Mouse (Mus musculus) bone marrow, adult 2 months (tissue): ENCODE results near the gene Tssk3. TPM values are rescaled to one million over a fixed set of nuclear protein-coding genes. Genes with fewer than 3 reads are reported as not detected.
A peak's percentile ranks its signal among the peaks of the same experiment; 100 is the strongest.

Experiments used
- H3K27ac ChIP-seq: fragments of 200-500 bp; 2 replicates; pipeline ENCODE4 v1.5.1; 2012; ENCODE audit warnings: low read depth, mild to moderate bottlenecking, control low read depth, inconsistent platforms, low read length; ENCODE audit not compliant: control insufficient read depth, poor library complexity, insufficient read depth
- H3K4me1 ChIP-seq: fragments of 200-500 bp; 2 replicates; pipeline ENCODE4 v1.6.1; 2011; ENCODE audit warnings: low read length; ENCODE audit not compliant: control insufficient read depth, insufficient read depth
- H3K4me3 ChIP-seq: fragments of 200-500 bp; replicated peaks from 2 replicates; pipeline ENCODE3; 2011; ENCODE audit warnings: mild to moderate bottlenecking, low read depth, low read length, control low read depth; ENCODE audit not compliant: control insufficient read depth
- CTCF ChIP-seq: fragments of 200-500 bp; IDR thresholded peaks from 2 replicates; pipeline ENCODE4 v1.5.1; 2011; ENCODE audit warnings: low read length, control low read depth; ENCODE audit not compliant: control insufficient read depth, insufficient read depth
- POLR2A ChIP-seq: fragments of 200-500 bp; IDR thresholded peaks from 2 replicates; pipeline ENCODE4 v1.6.1; 2011; ENCODE audit warnings: low read depth, mild to moderate bottlenecking, control low read depth, low read length, borderline replicate concordance; ENCODE audit not compliant: control insufficient read depth
- WGBS: fragments of 180-500 bp; shearing (Covaris S2); methylation state at CpG from one replicate; pipeline ENCODE4 v1.1.7; 2018; 5-methylcytosine and 5-hydroxymethylcytosine counted together
- polyA plus RNA-seq: library from polyadenylated mRNA; stranded (reverse); fragments of >200 nt; gene quantifications from 2 replicates; pipeline ENCODE4 v1.2.4, GENCODE M21; 2011; ENCODE audit warnings: low replicate concordance; ENCODE audit not compliant: missing spikeins, insufficient read depth, insufficient read length

The Tssk3 gene
- polyA plus RNA-seq, 1 experiment: not detected

DNA sequence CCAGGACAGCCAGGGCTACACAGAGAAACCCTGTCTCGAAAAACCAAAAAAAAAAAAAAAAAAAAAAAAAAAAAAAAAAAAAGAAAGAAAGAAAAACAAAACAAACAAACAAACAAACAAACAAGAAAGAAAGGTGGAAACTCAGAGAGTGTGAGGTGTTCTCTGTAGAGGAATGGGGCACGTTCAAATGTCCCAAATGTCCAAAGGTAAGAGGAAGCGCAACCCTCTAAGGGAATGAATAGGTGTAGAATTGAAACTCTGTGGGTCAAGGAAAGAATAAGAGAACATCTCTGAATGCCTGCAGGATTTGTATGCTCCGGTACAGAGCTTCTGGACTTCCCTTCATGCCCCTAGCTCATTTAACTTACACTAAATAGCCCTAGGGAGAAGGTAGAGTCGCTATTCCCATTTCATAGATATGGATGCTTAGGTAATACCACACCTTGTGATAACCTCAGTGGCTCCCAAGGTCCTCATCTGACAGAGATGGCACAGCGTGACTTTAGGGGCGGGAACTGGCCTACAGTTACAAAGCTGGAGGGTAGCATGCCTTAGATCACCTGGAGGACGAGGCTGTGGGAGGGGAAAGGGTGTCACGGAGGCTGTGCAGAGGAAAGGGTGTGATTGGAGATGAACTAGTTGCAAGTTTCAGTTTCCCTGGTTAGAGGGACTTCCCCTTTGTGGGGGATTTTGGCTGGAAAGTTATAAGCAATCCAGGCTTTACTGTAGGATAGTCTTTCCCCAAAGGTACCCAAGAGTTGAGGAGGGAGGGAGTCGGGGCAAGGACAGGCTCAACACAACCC is 16.8 kb upstream of the Tssk3 start:
- Histone ChIP-seq H3K27ac (no peak overlapping the region), H3K4me3 (no peak overlapping the region), H3K4me1 (peaks cover 5% of the 10 kb centered on the region; the same call in 1 of the 2 replicates)
- WGBS: 46% methylated on average over 9 of the region's 10 CpGs
- TF ChIP-seq CTCF (no peak), POLR2A (no peak)

- WGBS: 88% methylated on average over 3 of the region's 3 CpGs
- H3K4me1 ChIP-seq: peaks cover 1% of the 10 kb centered on the region; the same call in 1 of the 2 replicates
- no peak overlapping the region for H3K4me3 ChIP-seq
Measured at GRCm38 (mm10) chr4:129505511-129505910, 14.7 kb upstream of the Tssk3 start.

GRCm38 (mm10) chr4:129502901-129503444 is 12.2 kb upstream of the Tssk3 start:
- peaks cover 1% of the 10 kb centered on the region; the same call in 1 of the 2 replicates for H3K4me1 ChIP-seq
- no peak overlapping the region for H3K27ac ChIP-seq
- no peak overlapping the region for H3K4me3 ChIP-seq
- TF ChIP-seq CTCF: no peak
- TF ChIP-seq POLR2A: no peak
- WGBS: 37% methylated on average over 11 of the region's 11 CpGs

More at GRCm38 (mm10) chr4:129505511-129505910, 14.7 kb upstream of the Tssk3 start:
- no peak overlapping the region for H3K27ac ChIP-seq
- TF ChIP-seq POLR2A (no peak), CTCF (no peak)

GRCm38 (mm10) chr4:129502327-129502888 is 11.6 kb upstream of the Tssk3 start:
- Histone ChIP-seq H3K4me1 (no peaks in the 10 kb centered on the region; the same call in 1 of the 2 replicates), H3K4me3 (no peak overlapping the region), H3K27ac (no peak overlapping the region)
- TF ChIP-seq POLR2A (no peak), CTCF (no peak)
- 53% methylated on average over 9 of the region's 9 CpGs for WGBS

DNA sequence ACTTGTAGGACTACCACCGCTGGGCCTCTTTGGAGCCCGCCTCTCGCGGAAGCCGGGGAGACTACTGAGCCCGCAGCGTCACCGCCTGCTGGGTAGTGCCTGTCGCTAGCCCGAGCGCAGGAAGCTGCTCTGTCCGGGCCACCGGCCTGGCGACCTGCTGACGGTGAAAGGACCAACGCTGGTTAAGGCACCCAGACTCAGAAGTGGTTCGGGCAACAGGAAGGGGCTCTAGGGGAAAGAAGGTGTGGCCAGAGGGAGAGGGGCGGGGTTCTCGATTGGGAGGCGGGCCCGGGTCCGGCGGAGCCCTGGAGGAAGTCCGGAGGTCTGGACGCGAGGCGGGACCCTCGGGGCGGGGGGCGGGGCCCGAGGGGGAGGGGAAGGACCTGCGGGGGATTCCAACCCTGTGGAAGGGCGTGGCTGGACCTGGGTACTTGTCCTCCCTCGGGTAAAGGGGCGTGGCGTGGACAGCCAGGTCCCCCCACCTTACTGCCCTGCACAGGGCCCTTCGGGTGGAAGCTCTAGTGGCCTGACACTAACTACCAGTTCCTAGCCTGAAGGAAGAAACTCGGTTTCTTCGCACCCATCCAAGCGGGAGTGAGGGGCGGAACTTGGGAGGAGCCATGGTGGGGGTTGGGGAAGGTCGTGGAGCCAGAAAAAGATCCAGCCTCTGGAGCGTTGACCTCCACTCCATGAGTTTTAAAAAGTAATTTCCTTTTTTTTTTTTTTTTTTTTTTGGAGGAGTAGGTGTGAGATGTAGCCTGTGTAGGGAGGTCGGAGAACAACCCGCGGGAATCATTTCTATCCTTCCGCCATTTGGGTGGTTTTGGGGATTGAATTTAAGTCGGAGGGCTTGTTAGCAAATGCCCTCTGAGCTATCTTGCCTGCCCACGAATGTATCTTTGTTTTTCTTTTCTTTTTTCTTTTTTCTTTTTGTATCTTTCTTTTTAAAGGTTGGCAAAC is 10.1 kb upstream of the Tssk3 start:
- H3K27ac ChIP-seq: peak overlapping the region; percentile 91
- TF ChIP-seq CTCF (no peak), POLR2A (peak; percentile 80; the same call in 1 of the 2 replicates)
- peak overlapping the region; percentile 75 for H3K4me3 ChIP-seq
- 2% methylated on average over 48 of the region's 49 CpGs for WGBS
- peaks cover 6% of the 10 kb centered on the region for H3K4me1 ChIP-seq

GRCm38 (mm10) chr4:129500017-129500416 is 9.2 kb upstream of the Tssk3 start:
- peak overlapping the region; percentile 91; the same call in 1 of the 2 replicates for H3K27ac ChIP-seq
- H3K4me1 ChIP-seq: peaks cover 6% of the 10 kb centered on the region
- no peak for TF ChIP-seq CTCF
- TF ChIP-seq POLR2A: no peak
- WGBS: 80% methylated on average over 8 of the region's 8 CpGs
- no peak overlapping the region for H3K4me3 ChIP-seq

DNA sequence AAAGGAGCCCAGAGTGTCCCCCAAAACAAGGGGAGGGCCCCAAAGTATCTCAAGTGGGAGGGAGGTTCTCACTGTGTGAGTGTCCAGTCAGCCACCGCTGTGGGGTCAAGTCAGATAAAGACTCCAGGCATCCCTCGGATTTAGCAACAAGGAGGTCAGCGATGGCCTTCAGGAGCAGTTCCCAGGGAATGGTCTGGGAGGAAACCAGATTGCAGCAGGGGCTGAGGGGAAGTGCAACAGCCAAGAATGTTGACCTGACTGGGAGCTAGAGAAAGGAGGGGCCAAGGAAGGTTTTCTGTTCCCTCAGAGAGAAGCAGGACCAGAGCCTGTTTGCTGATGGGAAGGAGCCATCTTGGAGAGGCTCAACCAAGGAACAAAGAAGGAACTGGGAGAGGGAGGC is 8.1 kb upstream of the Tssk3 start:
- Histone ChIP-seq H3K4me3 (no peak overlapping the region), H3K27ac (no peak overlapping the region), H3K4me1 (peaks cover 6% of the 10 kb centered on the region)
- TF ChIP-seq CTCF: no peak
- TF ChIP-seq POLR2A: no peak
- 73% methylated on average over 3 of the region's 3 CpGs for WGBS
